Mouse (Mus musculus) spleen, postnatal 4 days (tissue): ENCODE measurements around the gene Olfr58.
"Not testable (repeated sequence)": the region's sequence is repeated elsewhere in the genome, so short reads cannot be mapped to it uniquely, and the experiment has no call there.

Source experiments
- DNase-seq, 2 experiments: peaks; one replicate each; pipeline ENCODE4 v3.0.0; 2022; ENCODE audit warnings: low spot score in 2 of 2

The Olfr58 gene

DNA sequence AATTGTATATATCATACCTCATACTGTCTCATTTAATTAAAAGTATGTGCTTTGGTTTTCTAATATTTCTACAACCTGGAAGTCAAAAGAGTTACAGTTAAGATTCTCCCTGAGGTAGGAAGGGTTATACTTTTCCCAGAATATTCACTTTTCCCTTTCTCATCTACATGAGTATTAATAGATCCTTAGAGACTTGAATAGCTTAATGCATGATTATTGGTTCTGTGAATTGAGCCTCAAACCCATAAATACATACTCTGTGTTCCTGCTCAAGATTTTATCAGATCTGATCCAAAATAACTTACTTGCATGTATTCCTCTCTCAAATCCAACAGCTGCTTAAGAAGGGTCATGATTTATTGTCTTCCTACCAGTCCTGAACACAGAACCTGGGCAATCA is at the start of gene Olfr58:
Gene Olfr58 (plus strand): TSS at position 301 of the 400 bp plus-strand sequence.
- no peak for DNase-seq

DNA sequence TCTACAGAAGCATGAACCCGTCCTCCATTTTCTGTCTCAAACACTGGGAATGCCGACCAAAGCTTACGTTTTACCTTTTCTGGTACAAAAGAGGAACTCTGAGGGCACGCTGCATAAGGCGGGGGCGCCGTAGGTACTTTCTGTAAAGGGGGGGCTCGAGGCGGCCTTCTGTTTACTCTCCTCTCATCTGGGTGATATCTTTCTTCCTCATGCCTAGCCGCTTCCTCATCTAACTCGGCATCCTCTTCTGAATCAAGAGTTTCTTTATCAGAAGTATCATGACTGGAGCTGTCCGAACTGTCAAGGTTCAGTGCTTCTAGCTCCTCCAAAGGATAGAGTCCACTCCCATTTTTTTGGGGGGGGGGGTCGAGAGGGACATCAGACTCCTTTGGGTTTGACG is 10.9 kb upstream of the Olfr58 start:
- DNase-seq: no peak

DNA sequence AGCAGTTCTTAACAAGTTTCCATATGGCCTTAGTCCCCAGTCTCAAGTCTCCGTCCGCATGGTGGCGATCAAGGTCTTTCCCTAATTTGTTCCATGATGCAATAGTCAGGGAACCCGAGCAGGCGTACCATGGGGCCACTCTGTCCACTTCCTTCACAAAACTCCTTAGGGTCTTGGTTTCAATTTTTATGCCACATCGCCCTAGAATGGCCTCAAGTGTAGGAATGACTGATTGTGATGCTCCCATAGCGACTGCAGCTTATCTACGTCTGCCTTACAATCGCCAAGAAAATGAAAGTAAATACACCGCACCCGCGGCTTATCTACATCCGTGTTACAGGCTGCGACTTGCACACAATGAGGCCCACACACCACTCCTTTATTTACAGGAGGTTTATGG is 10.4 kb upstream of the Olfr58 start:
- DNase-seq: no peak

DNA sequence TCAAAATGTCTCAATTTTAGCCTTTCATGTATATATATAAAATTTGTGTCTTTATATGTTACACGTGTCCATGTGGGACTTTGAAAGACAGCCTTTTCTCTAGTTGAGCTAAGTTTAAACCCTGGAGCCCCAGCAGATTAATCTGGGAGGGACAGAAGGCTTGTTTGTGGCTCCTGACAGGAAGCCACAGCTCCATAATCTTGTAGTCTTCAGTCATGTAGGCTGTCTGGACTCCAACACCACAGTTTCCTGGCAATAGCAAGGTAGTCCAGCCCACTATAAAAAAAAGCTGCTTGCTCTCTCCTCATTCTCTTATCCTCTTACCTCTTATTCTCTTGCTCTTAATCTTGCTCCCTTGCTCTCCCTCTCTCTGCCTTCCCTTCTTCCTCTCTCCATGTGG is 22.9 kb downstream of the Olfr58 start:
- no peak for DNase-seq

DNA sequence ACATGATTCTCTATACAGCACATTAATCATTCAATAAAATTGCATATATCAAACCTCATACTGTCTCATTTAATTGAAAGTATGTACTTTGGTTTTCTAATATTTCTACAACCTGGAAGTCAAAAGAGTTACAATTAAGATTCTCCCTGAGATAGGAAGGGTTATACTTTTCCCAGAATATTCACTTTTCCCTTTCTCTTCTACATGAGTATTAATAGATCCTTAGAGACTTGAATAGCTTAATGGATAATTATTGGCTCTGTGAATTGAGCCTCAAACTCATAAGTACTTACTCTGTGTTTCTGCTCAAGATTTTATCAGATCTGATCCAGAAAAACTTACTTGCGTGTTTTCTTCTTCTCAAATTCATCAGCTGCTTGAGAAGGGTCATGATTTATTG is 24.5 kb downstream of the Olfr58 start, which contains the start of gene Olfr859:
Gene Olfr859 (plus strand): TSS at position 301 of the 400 bp plus-strand sequence.
- not testable (repeated sequence) for DNase-seq
